Mouse (Mus musculus): ENCODE measurements at regions not wholly inside any gene's neighbourhood (a gene's known extent, or its start where the extent isn't known, plus 50 kb on each side); places are given as distances from the start of the nearest gene placed in this dataset.
"Not testable (repeated sequence)": the region's sequence is repeated elsewhere in the genome, so short reads cannot be mapped to it uniquely, and the experiment has no call there.

DNA sequence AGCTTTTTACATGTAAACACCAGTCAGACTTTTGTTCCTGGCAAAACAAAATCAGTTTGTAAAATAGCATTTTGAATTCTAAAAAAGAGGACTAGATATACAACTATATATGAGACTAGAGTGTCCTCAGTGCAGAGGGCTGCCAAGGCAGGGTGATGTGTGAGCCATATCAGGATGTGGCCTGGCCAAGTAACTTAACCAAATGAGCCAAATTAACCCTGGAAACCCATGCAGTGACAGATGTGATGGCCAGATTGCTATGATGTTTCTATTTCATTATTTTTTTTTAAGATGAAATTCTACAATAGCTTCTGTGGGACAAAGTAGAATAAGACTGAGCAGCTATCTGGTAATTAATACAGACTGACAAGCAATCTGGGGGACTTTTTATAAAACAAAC lies 181.8 kb downstream of the Nova1 start:
- Histone ChIP-seq H3K4me3 (replicated peaks) (no peak overlapping the region), H3K9ac (no peak overlapping the region), H3K9me3 (replicated peaks) (no peaks in the 10 kb centered on the region), H3K4me2 (replicated peaks) (no peak overlapping the region), H3K4me1 (peaks cover 4% of the 10 kb centered on the region; the same call in 1 of the 2 replicates), H3K36me3 (no peaks in the 10 kb centered on the region), H3K27me3 (no peaks in the 10 kb centered on the region), H3K27ac (replicated peaks) (no peak overlapping the region)
- ATAC-seq (ENCODE audit: insufficient number of reproducible peaks, low FRiP score, low TSS enrichment, low read depth) = no peak

DNA sequence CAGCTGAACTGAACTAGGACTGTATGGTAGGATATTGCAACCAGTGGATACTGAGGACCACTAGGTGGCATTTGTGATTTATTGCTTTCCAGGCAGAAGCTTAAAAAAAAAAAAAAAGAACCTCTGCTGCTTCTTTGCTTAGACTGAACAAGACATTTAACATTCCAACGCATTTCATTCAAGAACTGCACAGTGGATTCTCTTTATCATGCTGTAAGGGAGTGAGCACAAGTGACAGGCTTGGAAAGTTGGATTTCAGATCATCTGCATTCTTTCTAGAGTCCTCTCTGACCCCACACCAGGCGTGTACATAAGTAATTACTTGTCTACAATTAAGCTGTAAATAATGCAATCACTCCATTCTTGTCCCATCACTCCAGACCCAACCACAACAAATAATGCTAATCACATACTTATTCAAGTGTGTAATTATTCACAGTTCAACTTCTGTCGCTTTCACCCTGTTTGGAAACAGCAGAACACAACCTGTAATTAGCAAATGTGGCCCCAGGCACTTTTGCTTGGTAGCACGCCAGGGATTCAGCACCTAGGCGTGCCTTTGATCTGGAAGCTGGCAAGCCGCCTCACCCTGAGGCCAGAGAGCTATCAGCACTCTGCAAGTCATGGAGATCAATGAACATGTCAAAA lies 183.5 kb downstream of the Nova1 start:
- peaks cover 4% of the 10 kb centered on the region; the same call in 1 of the 2 replicates for H3K4me1 ChIP-seq
- H3K4me3 ChIP-seq (replicated peaks) = no peak overlapping the region
- no peak for ATAC-seq (ENCODE audit: insufficient number of reproducible peaks, low FRiP score, low TSS enrichment, low read depth)

DNA sequence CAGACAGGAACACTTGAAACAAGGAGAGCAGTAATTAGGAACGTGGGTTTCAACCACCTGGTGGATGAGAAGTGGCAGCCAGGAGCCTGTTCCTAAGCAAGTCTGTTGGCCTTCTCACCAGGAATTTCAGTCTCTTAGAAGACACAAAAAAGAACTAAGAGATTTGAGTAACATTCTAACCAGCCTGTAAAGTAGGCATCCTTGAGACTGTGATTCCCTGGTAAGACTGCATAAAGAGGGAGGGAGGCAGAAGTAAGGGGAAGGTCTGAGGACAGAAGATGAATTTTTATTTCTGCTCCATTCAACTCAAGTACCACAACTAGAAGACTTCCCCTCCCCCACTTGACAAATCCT lies 184.0 kb downstream of the Nova1 start:
- peaks cover 4% of the 10 kb centered on the region; the same call in 1 of the 2 replicates for H3K4me1 ChIP-seq
- no peaks in the 10 kb centered on the region for H3K36me3 ChIP-seq
- no peaks in the 10 kb centered on the region for H3K27me3 ChIP-seq
- H3K27ac ChIP-seq (replicated peaks) = no peak overlapping the region
- H3K4me2 ChIP-seq (replicated peaks) = no peak overlapping the region
- no peaks in the 10 kb centered on the region for H3K9me3 ChIP-seq (replicated peaks)
- H3K4me3 ChIP-seq (replicated peaks) = no peak overlapping the region
- 22% methylated on average over 1 of the region's 1 CpGs for WGBS
- no peak overlapping the region for H3K9ac ChIP-seq
- no peak for ATAC-seq (ENCODE audit: insufficient number of reproducible peaks, low FRiP score, low TSS enrichment, low read depth)

More for the DNA sequence above, 183.5 kb downstream of the Nova1 start:
- no peaks in the 10 kb centered on the region for H3K36me3 ChIP-seq
- 9% methylated on average over 6 of the region's 6 CpGs for WGBS
- H3K9me3 ChIP-seq (replicated peaks) = no peaks in the 10 kb centered on the region
- H3K27ac ChIP-seq (replicated peaks) = no peak overlapping the region
- no peak overlapping the region for H3K4me2 ChIP-seq (replicated peaks)
- no peaks in the 10 kb centered on the region for H3K27me3 ChIP-seq
- H3K9ac ChIP-seq = no peak overlapping the region

DNA sequence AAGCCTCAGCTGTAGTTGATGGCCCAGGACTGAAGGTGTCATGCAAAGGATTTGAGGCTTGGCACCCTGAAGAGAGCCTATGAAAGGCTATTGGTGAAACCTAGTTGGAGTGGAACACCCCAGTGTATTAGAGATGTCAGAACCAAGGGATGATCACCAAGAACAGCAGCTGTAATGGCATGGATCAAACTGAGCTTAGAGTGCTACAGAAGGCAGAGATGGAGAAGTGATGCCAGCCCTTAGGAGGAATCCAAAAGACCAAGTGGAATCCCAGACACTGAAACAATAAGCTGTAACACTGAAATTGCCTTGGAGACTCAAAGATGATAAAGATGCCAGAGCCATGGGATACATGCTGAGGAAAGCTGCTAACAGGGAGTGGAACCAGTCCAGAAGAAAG lies 186.3 kb downstream of the Nova1 start:
- not testable (repeated sequence) for H3K4me1 ChIP-seq; H3K9ac ChIP-seq; H3K4me3 ChIP-seq (replicated peaks); H3K27me3 ChIP-seq; H3K9me3 ChIP-seq (replicated peaks); H3K27ac ChIP-seq (replicated peaks); H3K36me3 ChIP-seq; H3K4me2 ChIP-seq (replicated peaks); ATAC-seq (ENCODE audit: insufficient number of reproducible peaks, low FRiP score, low TSS enrichment, low read depth)

DNA sequence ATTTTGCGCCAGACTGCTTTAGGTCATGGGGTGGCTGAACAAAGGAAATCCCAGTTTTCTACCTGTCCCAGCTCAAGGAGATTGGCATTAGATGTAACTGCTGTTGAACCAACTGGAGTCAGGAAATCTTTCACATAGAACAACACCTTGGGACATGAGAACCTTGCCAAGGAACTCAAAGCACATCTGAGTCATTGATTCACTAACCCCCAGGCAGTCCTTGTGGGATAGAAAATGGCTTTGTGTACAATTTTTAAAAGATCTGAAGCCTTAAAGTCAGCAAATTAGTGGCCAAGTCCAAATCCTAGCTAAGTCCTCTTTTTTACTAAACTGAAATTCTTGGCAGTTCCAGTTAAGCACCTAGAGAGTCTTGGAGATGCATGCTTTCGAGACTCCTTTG lies 191.4 kb downstream of the Nova1 start:
- Histone ChIP-seq H3K4me1 (no peaks in the 10 kb centered on the region), H3K4me3 (replicated peaks) (no peak overlapping the region), H3K9me3 (replicated peaks) (no peaks in the 10 kb centered on the region), H3K27me3 (no peaks in the 10 kb centered on the region), H3K9ac (no peak overlapping the region), H3K27ac (replicated peaks) (no peak overlapping the region), H3K4me2 (replicated peaks) (no peak overlapping the region), H3K36me3 (no peaks in the 10 kb centered on the region)
- 55% methylated on average over 2 of the region's 2 CpGs for whole genome bisulfite sequencing
- no peak for ATAC-seq (ENCODE audit: insufficient number of reproducible peaks, low FRiP score, low TSS enrichment, low read depth)

DNA sequence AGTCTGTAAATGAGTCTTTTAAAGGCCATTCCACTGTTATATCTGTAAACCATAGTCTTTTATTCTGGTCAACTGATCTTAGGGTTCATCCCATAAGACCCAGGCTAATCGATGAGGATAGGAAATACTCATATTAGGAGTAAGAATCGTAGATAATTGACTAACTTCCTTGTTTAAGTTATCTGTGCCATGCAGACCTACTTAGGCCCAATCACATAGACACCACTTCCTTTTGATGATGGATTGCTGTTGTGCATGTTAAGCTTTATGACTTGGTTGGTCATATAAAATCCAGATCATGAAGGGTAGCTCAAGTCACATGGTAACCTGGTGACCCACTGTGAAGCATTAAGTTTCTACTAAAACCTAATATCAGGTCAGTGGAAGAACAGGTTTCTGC lies 207.3 kb downstream of the Nova1 start:
- H3K4me2 ChIP-seq (replicated peaks) = no peak overlapping the region
- H3K27ac ChIP-seq (replicated peaks) = no peak overlapping the region
- H3K36me3 ChIP-seq = no peaks in the 10 kb centered on the region
- no peaks in the 10 kb centered on the region for H3K9me3 ChIP-seq (replicated peaks)
- no peak overlapping the region for H3K9ac ChIP-seq
- H3K4me1 ChIP-seq = no peaks in the 10 kb centered on the region
- H3K27me3 ChIP-seq = no peaks in the 10 kb centered on the region
- H3K4me3 ChIP-seq (replicated peaks) = no peak overlapping the region
- no peak for ATAC-seq (ENCODE audit: insufficient number of reproducible peaks, low FRiP score, low TSS enrichment, low read depth)
- 90% methylated on average over 2 of the region's 2 CpGs for WGBS

DNA sequence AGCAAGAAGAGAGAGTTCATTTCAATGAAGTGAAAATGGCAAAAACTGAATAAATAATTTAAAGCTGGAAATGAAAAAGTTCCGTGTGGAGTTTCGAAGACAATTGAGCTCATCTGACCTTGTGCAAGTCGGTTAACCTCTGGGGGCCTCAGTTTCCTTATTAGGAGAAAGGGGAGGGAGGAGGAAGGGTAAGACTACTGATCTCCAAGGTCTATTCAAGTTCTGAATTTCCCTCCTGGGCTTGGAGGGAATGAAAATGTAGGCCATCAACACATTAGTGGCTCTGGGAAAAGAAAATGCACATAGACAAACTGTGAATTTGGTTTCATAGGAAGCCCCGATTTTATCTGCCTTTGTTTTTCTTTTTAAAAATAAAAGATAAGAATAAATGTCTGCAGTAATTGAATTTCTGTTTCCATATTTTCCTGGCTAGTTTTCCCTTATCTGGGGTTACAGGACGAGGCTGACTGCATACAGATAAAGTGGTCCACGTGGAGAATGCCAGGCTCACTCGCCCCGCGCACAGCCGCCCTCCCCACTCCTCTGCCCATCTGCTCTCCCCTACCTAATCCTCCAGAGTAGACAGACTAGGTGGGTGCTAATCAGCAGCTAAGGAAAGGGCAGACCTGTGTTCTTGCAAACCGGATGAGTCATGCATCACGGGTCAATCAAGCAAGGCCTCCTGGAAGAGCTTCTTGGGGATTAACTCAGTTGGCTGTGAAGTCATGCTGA lies 209.0 kb downstream of the Nova1 start:
- Histone ChIP-seq H3K4me3 (replicated peaks) (no peak overlapping the region), H3K4me1 (no peaks in the 10 kb centered on the region), H3K27ac (replicated peaks) (no peak overlapping the region), H3K4me2 (replicated peaks) (no peak overlapping the region), H3K9me3 (replicated peaks) (no peaks in the 10 kb centered on the region), H3K27me3 (no peaks in the 10 kb centered on the region), H3K9ac (no peak overlapping the region), H3K36me3 (no peaks in the 10 kb centered on the region)
- WGBS = 54% methylated on average over 12 of the region's 12 CpGs
- no peak for ATAC-seq (ENCODE audit: insufficient number of reproducible peaks, low FRiP score, low TSS enrichment, low read depth)

DNA sequence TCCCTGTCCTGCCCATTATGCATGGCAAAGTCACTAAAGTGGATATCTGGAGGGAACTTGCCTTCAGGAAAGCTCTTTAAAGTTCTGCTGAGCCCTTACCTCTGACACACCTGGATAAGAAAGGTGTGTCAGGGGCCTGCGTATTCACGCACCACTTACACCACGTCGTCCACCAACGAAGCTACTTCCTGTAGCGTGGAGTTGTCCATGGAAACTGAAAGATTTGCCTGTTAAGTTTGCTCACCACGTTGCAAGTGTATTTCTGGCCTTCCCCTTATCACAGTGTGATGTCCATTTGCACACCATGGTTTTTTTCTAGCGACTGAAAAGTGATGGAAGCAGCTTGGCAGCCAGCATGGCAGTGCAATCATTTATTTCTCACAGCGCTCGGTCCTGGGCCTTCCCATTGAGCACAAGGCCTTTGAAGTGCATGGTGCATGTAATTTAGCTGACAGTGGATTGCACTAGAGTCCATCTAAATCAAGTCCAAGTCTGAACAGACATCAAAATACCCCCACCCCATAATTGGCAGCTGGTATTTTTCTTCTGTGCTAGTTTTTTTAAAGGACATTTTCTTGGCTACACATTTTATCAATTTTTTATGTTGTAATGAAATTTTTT lies 210.3 kb downstream of the Nova1 start:
- ATAC-seq (ENCODE audit: insufficient number of reproducible peaks, low FRiP score, low TSS enrichment, low read depth) = no peak
- Histone ChIP-seq H3K4me3 (replicated peaks) (no peak overlapping the region), H3K4me2 (replicated peaks) (no peak overlapping the region), H3K4me1 (no peaks in the 10 kb centered on the region), H3K27me3 (no peaks in the 10 kb centered on the region), H3K36me3 (no peaks in the 10 kb centered on the region), H3K27ac (replicated peaks) (no peak overlapping the region), H3K9me3 (replicated peaks) (no peaks in the 10 kb centered on the region), H3K9ac (no peak overlapping the region)
- WGBS = 79% methylated on average over 10 of the region's 10 CpGs

DNA sequence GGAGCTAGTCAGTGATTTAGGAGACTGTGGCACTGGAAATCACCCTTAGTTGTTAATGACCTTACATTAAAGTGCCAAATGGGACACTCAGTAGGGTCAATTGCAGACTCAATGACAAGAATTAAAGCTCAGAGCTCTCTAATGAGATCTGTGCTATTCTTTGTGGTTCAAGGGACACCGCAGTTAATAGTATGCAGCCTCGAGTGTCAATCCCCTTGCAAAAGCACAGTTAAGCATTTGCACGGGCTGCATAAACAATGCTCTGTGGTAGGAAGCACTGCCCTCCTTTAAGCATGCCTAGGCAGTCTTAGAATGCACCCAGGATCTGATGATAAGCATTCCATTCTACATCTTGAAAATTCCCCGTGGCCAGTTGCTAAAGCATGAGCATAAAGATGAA lies 221.5 kb downstream of the Nova1 start:
- H3K36me3 ChIP-seq = no peaks in the 10 kb centered on the region
- no peaks in the 10 kb centered on the region for H3K4me1 ChIP-seq
- no peak for ATAC-seq (ENCODE audit: insufficient number of reproducible peaks, low FRiP score, low TSS enrichment, low read depth)
- no peak overlapping the region for H3K9ac ChIP-seq
- 32% methylated on average over 4 of the region's 4 CpGs for whole genome bisulfite sequencing
- H3K9me3 ChIP-seq (replicated peaks) = no peaks in the 10 kb centered on the region
- no peaks in the 10 kb centered on the region for H3K27me3 ChIP-seq
- H3K4me3 ChIP-seq (replicated peaks) = no peak overlapping the region
- H3K4me2 ChIP-seq (replicated peaks) = no peak overlapping the region
- H3K27ac ChIP-seq (replicated peaks) = no peak overlapping the region

DNA sequence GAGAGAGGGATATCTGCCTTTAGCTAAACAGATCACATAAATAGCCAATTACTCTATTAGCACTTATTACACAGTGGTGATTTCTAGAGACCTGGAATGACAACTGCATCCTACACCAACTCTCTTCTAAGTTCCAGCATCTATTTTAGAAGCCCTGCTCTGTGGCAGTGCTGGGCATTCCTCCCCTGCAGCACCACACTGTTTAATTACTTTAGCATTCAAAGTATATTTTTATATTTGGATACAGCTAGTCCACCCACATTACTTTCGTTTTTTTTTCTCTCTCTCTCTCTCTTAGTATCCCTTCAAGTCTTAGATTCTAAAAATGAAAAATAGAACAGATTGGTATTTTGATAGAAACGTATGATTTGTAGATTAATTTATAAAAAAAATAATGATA lies 250.1 kb downstream of the Nova1 start:
- no peaks in the 10 kb centered on the region for H3K27me3 ChIP-seq
- H3K27ac ChIP-seq (replicated peaks) = no peak overlapping the region
- no peak overlapping the region for H3K9ac ChIP-seq
- H3K4me2 ChIP-seq (replicated peaks) = no peak overlapping the region
- no peak for ATAC-seq (ENCODE audit: insufficient number of reproducible peaks, low FRiP score, low TSS enrichment, low read depth)
- H3K9me3 ChIP-seq (replicated peaks) = no peaks in the 10 kb centered on the region
- H3K4me3 ChIP-seq (replicated peaks) = no peak overlapping the region
- H3K36me3 ChIP-seq = no peaks in the 10 kb centered on the region
- 71% methylated on average over 2 of the region's 2 CpGs for WGBS
- H3K4me1 ChIP-seq = no peaks in the 10 kb centered on the region

DNA sequence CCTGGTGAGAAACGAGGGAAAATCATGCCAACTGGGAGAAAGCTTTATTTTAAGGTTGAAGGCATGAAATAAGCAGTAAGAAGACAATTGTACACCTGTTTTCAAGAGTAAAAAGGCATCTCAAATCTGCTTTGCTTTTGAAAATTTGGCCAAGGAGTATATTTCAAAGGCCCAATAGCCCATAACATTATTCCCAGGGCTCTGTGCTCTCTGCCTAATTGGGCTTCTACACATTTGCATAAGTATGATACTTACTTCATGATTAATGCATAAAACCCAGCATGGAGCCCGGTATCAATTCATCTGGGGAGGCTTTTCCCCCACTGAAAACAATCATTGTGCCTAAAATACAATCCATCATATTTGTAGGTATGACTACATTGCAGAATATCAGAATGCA lies 252.4 kb downstream of the Nova1 start:
- Histone ChIP-seq H3K27ac (replicated peaks) (no peak overlapping the region), H3K9me3 (replicated peaks) (no peaks in the 10 kb centered on the region), H3K4me3 (replicated peaks) (no peak overlapping the region), H3K4me2 (replicated peaks) (no peak overlapping the region), H3K9ac (no peak overlapping the region), H3K27me3 (no peaks in the 10 kb centered on the region), H3K4me1 (no peaks in the 10 kb centered on the region), H3K36me3 (no peaks in the 10 kb centered on the region)
- 55% methylated on average over 2 of the region's 2 CpGs for WGBS
- ATAC-seq (ENCODE audit: insufficient number of reproducible peaks, low FRiP score, low TSS enrichment, low read depth) = no peak

DNA sequence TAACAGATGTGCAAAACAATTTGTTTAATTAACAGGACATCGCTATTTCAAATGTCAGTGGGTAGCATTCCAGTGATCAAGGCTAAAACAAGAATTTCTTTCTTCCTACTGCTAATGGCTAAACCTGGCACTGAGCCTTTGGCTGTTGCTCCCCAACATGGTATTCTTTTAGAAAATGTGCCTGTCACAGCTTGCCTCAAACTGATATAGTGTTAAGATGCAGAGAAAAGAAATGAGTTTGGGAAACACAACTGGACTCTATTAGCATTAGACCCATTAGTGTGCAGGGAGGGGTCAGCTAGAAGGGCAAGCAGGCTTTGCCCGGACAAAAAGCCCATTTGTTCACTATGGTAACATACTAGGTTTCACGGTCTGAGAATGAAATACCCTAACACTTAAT lies 297.8 kb downstream of the Nova1 start:
- no peak for ATAC-seq (ENCODE audit: insufficient number of reproducible peaks, low FRiP score, low TSS enrichment, low read depth)
- Histone ChIP-seq H3K9me3 (replicated peaks) (no peaks in the 10 kb centered on the region), H3K27me3 (no peaks in the 10 kb centered on the region), H3K4me3 (replicated peaks) (no peak overlapping the region), H3K27ac (replicated peaks) (no peak overlapping the region), H3K36me3 (no peaks in the 10 kb centered on the region), H3K4me1 (no peaks in the 10 kb centered on the region), H3K9ac (no peak overlapping the region), H3K4me2 (replicated peaks) (no peak overlapping the region)
- 19% methylated on average over 3 of the region's 3 CpGs for WGBS
